Mouse (Mus musculus): ENCODE results near the gene Xylt1. TPM values are rescaled to one million over a fixed set of nuclear protein-coding genes. Genes with fewer than 3 reads are reported as not detected.

The Xylt1 gene
- polyA plus RNA-seq, 1 experiment from 2014 or later: 0.73 TPM

GRCm38 (mm10) chr7:117420836-117421566 is 40.2 kb downstream of the Xylt1 start:
- no peaks in the 10 kb centered on the region for H3K36me3 ChIP-seq (ENCODE audit: control insufficient read depth, insufficient read depth, low read length)
- no peaks in the 10 kb centered on the region for H3K9me3 ChIP-seq (ENCODE audit: control insufficient read depth, low read length)
- WGBS: 52% methylated on average over 11 of the region's 11 CpGs
- H3K4me3 ChIP-seq (ENCODE audit: low read depth, low read length): no peak overlapping the region
- DNase-seq (ENCODE audit: low spot score) (no peak), ATAC-seq (replicated peaks; ENCODE audit: low FRiP score) (no peak)
- no peaks in the 10 kb centered on the region for H3K4me1 ChIP-seq (replicated peaks; ENCODE audit: control insufficient read depth, insufficient read depth, low read length)
- no peaks in the 10 kb centered on the region for H3K27me3 ChIP-seq (replicated peaks; ENCODE audit: control insufficient read depth, insufficient read depth, low read length)
- H3K27ac ChIP-seq (ENCODE audit: low read depth, low read length): no peak overlapping the region
- no peak overlapping the region for H3K9ac ChIP-seq (ENCODE audit: low read depth, low read length)
- no peak overlapping the region for H3K4me2 ChIP-seq

- Histone ChIP-seq H3K36me3 (ENCODE audit: control insufficient read depth, insufficient read depth, low read length) (no peaks in the 10 kb centered on the region), H3K4me3 (ENCODE audit: low read depth, low read length) (no peak overlapping the region), H3K4me1 (replicated peaks; ENCODE audit: control insufficient read depth, insufficient read depth, low read length) (no peaks in the 10 kb centered on the region), H3K4me2 (no peak overlapping the region), H3K27ac (ENCODE audit: low read depth, low read length) (no peak overlapping the region), H3K9ac (ENCODE audit: low read depth, low read length) (no peak overlapping the region), H3K9me3 (ENCODE audit: control insufficient read depth, low read length) (no peaks in the 10 kb centered on the region), H3K27me3 (replicated peaks; ENCODE audit: control insufficient read depth, insufficient read depth, low read length) (no peaks in the 10 kb centered on the region)
- ATAC-seq (replicated peaks; ENCODE audit: low FRiP score) (no peak), DNase-seq (ENCODE audit: low spot score) (no peak)
- WGBS: 80% methylated on average over 4 of the region's 4 CpGs
Measured at GRCm38 (mm10) chr7:117424841-117425240, 44.1 kb downstream of the Xylt1 start.

- WGBS: 77% methylated on average over 4 of the region's 4 CpGs
- Histone ChIP-seq H3K4me1 (replicated peaks; ENCODE audit: control insufficient read depth, insufficient read depth, low read length) (no peaks in the 10 kb centered on the region), H3K27me3 (replicated peaks; ENCODE audit: control insufficient read depth, insufficient read depth, low read length) (no peaks in the 10 kb centered on the region), H3K36me3 (ENCODE audit: control insufficient read depth, insufficient read depth, low read length) (no peaks in the 10 kb centered on the region), H3K4me2 (no peak overlapping the region), H3K4me3 (ENCODE audit: low read depth, low read length) (no peak overlapping the region), H3K9ac (ENCODE audit: low read depth, low read length) (no peak overlapping the region), H3K9me3 (ENCODE audit: control insufficient read depth, low read length) (no peaks in the 10 kb centered on the region), H3K27ac (ENCODE audit: low read depth, low read length) (no peak overlapping the region)
- no peak for ATAC-seq (replicated peaks; ENCODE audit: low FRiP score)
- DNase-seq (ENCODE audit: low spot score): no peak
Measured at GRCm38 (mm10) chr7:117426366-117426765, 45.6 kb downstream of the Xylt1 start.

- H3K4me3 ChIP-seq (ENCODE audit: low read depth, low read length): no peak overlapping the region
- no peaks in the 10 kb centered on the region for H3K36me3 ChIP-seq (ENCODE audit: control insufficient read depth, insufficient read depth, low read length)
- no peak overlapping the region for H3K9ac ChIP-seq (ENCODE audit: low read depth, low read length)
- no peak for ATAC-seq (replicated peaks; ENCODE audit: low FRiP score)
- no peak overlapping the region for H3K27ac ChIP-seq (ENCODE audit: low read depth, low read length)
- H3K4me2 ChIP-seq: no peak overlapping the region
- H3K4me1 ChIP-seq (replicated peaks; ENCODE audit: control insufficient read depth, insufficient read depth, low read length): no peaks in the 10 kb centered on the region
- DNase-seq (ENCODE audit: low spot score): no peak
- 44% methylated on average over 8 of the region's 8 CpGs for WGBS
- no peaks in the 10 kb centered on the region for H3K9me3 ChIP-seq (ENCODE audit: control insufficient read depth, low read length)
- no peaks in the 10 kb centered on the region for H3K27me3 ChIP-seq (replicated peaks; ENCODE audit: control insufficient read depth, insufficient read depth, low read length)
Measured at GRCm38 (mm10) chr7:117428690-117429224, 48.0 kb downstream of the Xylt1 start.

GRCm38 (mm10) chr7:117429483-117429882 is 48.7 kb downstream of the Xylt1 start:
- WGBS: 79% methylated on average over 5 of the region's 5 CpGs

GRCm38 (mm10) chr7:117429895-117430294 is 49.1 kb downstream of the Xylt1 start:
- H3K4me1 ChIP-seq (replicated peaks; ENCODE audit: control insufficient read depth, insufficient read depth, low read length): no peaks in the 10 kb centered on the region
- WGBS: 90% methylated on average over 3 of the region's 3 CpGs
- DNase-seq (ENCODE audit: low spot score): no peak
- no peak for ATAC-seq (replicated peaks; ENCODE audit: low FRiP score)
- H3K9ac ChIP-seq (ENCODE audit: low read depth, low read length): no peak overlapping the region
- H3K27me3 ChIP-seq (replicated peaks; ENCODE audit: control insufficient read depth, insufficient read depth, low read length): no peaks in the 10 kb centered on the region
- no peak overlapping the region for H3K4me3 ChIP-seq (ENCODE audit: low read depth, low read length)
- no peaks in the 10 kb centered on the region for H3K36me3 ChIP-seq (ENCODE audit: control insufficient read depth, insufficient read depth, low read length)
- H3K4me2 ChIP-seq: no peak overlapping the region
- no peak overlapping the region for H3K27ac ChIP-seq (ENCODE audit: low read depth, low read length)
- H3K9me3 ChIP-seq (ENCODE audit: control insufficient read depth, low read length): no peaks in the 10 kb centered on the region

More at GRCm38 (mm10) chr7:117429483-117429882, 48.7 kb downstream of the Xylt1 start:
- H3K4me1 ChIP-seq (replicated peaks; ENCODE audit: control insufficient read depth, insufficient read depth, low read length): no peaks in the 10 kb centered on the region
- no peak for DNase-seq (ENCODE audit: low spot score)
- no peak overlapping the region for H3K4me2 ChIP-seq
- no peak overlapping the region for H3K27ac ChIP-seq (ENCODE audit: low read depth, low read length)
- no peaks in the 10 kb centered on the region for H3K27me3 ChIP-seq (replicated peaks; ENCODE audit: control insufficient read depth, insufficient read depth, low read length)
- H3K9me3 ChIP-seq (ENCODE audit: control insufficient read depth, low read length): no peaks in the 10 kb centered on the region
- H3K36me3 ChIP-seq (ENCODE audit: control insufficient read depth, insufficient read depth, low read length): no peaks in the 10 kb centered on the region
- no peak overlapping the region for H3K9ac ChIP-seq (ENCODE audit: low read depth, low read length)
- no peak overlapping the region for H3K4me3 ChIP-seq (ENCODE audit: low read depth, low read length)
- no peak for ATAC-seq (replicated peaks; ENCODE audit: low FRiP score)

GRCm38 (mm10) chr7:117430361-117430935 is 49.7 kb downstream of the Xylt1 start:
- no peak for ATAC-seq (replicated peaks; ENCODE audit: low FRiP score)
- Histone ChIP-seq H3K27me3 (replicated peaks; ENCODE audit: control insufficient read depth, insufficient read depth, low read length) (no peaks in the 10 kb centered on the region), H3K9me3 (ENCODE audit: control insufficient read depth, low read length) (no peaks in the 10 kb centered on the region), H3K4me1 (replicated peaks; ENCODE audit: control insufficient read depth, insufficient read depth, low read length) (no peaks in the 10 kb centered on the region), H3K9ac (ENCODE audit: low read depth, low read length) (no peak overlapping the region), H3K4me3 (ENCODE audit: low read depth, low read length) (no peak overlapping the region), H3K36me3 (ENCODE audit: control insufficient read depth, insufficient read depth, low read length) (no peaks in the 10 kb centered on the region), H3K4me2 (no peak overlapping the region), H3K27ac (ENCODE audit: low read depth, low read length) (no peak overlapping the region)
- DNase-seq (ENCODE audit: low spot score): no peak
- 75% methylated on average over 5 of the region's 5 CpGs for WGBS

- Histone ChIP-seq H3K4me3 (ENCODE audit: low read depth, low read length) (no peak overlapping the region), H3K4me2 (no peak overlapping the region), H3K27ac (ENCODE audit: low read depth, low read length) (no peak overlapping the region), H3K4me1 (replicated peaks; ENCODE audit: control insufficient read depth, insufficient read depth, low read length) (no peaks in the 10 kb centered on the region), H3K9ac (ENCODE audit: low read depth, low read length) (no peak overlapping the region), H3K36me3 (ENCODE audit: control insufficient read depth, insufficient read depth, low read length) (no peaks in the 10 kb centered on the region), H3K27me3 (replicated peaks; ENCODE audit: control insufficient read depth, insufficient read depth, low read length) (no peaks in the 10 kb centered on the region), H3K9me3 (ENCODE audit: control insufficient read depth, low read length) (no peaks in the 10 kb centered on the region)
- WGBS: 62% methylated on average over 9 of the region's 9 CpGs
- ATAC-seq (replicated peaks; ENCODE audit: low FRiP score): no peak
- DNase-seq (ENCODE audit: low spot score): no peak
Measured at GRCm38 (mm10) chr7:117433641-117434040, 52.9 kb downstream of the Xylt1 start.

- Histone ChIP-seq H3K9ac (ENCODE audit: low read depth, low read length) (no peak overlapping the region), H3K27me3 (replicated peaks; ENCODE audit: control insufficient read depth, insufficient read depth, low read length) (no peaks in the 10 kb centered on the region), H3K36me3 (ENCODE audit: control insufficient read depth, insufficient read depth, low read length) (no peaks in the 10 kb centered on the region), H3K4me1 (replicated peaks; ENCODE audit: control insufficient read depth, insufficient read depth, low read length) (no peaks in the 10 kb centered on the region), H3K4me2 (no peak overlapping the region), H3K4me3 (ENCODE audit: low read depth, low read length) (no peak overlapping the region), H3K9me3 (ENCODE audit: control insufficient read depth, low read length) (no peaks in the 10 kb centered on the region), H3K27ac (ENCODE audit: low read depth, low read length) (no peak overlapping the region)
- no peak for ATAC-seq (replicated peaks; ENCODE audit: low FRiP score)
- DNase-seq (ENCODE audit: low spot score): no peak
- 75% methylated on average over 3 of the region's 3 CpGs for WGBS
Measured at GRCm38 (mm10) chr7:117435091-117435490, 54.3 kb downstream of the Xylt1 start.

All from liver, embryonic 11.5 days (tissue).